Mouse (Mus musculus): ENCODE measurements around the gene Unc5cl. TPM values are rescaled to one million over a fixed set of nuclear protein-coding genes. Genes with fewer than 3 reads are reported as not detected.
A peak's percentile ranks its signal among the peaks of the same experiment; 100 is the strongest.

Gene Unc5cl
- 0.95 to 2.9 TPM (median 2.3 TPM) in 3 replicates for total RNA-seq (2017)

DNA sequence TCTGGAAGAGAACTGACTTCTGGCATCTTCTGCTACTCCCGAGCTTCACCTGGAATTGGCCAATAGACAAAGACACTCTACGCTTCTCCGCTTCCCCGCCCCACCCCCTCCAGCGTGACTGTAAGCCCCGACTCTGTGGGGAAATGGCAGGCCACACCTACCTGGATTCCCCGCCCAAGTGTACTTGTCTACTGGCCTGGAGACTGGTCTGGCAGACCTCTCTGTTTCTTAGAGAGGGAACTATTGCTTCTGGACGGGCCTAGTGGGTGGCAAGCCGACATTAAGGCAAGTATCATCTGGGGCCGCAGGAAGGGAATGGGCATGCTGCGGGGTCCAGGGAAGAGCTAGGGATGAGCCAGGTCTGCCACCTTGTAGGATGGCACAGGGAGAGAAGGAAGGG, at the start of gene Unc5cl:
TSS of gene Unc5cl (plus strand) at position 214 of the 400 bp plus-strand sequence.
- no peak for ATAC-seq (replicated peaks; ENCODE audit: insufficient number of reproducible peaks, low FRiP score, low TSS enrichment, poor library complexity, severe bottlenecking)

DNA sequence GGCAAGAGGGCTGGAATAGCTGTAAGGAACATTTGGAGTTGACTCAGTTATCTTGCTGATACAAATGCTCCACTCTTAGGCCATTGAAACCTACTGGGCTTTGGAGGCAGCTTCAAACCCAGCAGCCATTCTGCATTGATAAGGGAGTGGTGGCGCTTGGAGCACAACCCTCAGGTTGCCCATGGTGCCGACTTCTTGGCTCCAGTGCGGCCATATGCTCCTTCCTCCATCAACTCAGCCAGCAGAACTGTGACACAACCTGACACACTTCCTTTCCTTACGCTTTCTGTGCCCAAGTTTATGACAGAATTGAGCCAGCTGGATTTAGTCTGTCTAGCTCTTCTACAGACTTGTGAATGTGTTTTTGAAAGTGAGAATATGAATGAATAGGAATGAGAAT, 47.5 kb upstream of the Unc5cl start:
- no peak for ATAC-seq (replicated peaks; ENCODE audit: insufficient number of reproducible peaks, low FRiP score, low TSS enrichment, poor library complexity, severe bottlenecking)

GRCm38 (mm10) chr17:48407910-48408525, 46.7 kb upstream of the Unc5cl start:
- no peak for ATAC-seq (replicated peaks; ENCODE audit: insufficient number of reproducible peaks, low FRiP score, low TSS enrichment, poor library complexity, severe bottlenecking)

DNA sequence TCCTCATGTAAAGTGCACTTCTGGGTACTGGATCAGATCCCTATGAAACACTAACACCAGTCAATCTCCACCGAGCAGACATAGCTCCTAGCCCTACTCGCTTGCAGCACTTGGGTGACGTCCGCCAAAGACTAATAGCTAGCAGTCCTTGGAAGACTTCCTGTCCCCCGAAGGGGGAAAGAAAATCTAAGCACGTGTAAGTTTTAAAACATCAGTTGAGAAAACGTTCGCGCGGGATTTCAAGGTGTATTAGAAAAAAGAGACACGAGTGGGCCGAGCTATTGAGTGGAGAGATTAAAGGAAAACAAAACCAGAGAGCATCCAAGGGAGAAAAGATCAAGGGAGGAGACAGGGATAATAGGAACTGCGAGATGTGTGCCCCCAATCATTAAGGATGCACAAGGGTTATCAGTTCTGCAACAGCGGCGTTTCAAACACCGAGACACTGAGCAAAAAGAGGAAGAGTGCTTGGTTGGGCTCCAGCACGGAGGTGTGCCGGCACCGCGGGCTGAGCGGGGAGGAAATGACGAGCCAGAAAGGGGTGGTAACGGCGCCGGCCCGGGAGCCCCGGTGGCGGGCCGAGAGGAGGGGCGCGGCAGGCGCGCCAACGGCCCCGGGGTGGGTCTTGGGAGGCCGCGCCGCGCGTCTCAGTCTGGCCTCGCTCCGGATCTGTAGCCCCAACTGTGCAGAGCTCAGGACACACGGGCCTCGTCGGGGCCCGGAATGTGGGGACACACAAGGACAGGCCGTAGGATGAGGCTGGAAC, 46.0 kb upstream of the Unc5cl start:
- ATAC-seq (replicated peaks; ENCODE audit: insufficient number of reproducible peaks, low FRiP score, low TSS enrichment, poor library complexity, severe bottlenecking) = peak; percentile 51

DNA sequence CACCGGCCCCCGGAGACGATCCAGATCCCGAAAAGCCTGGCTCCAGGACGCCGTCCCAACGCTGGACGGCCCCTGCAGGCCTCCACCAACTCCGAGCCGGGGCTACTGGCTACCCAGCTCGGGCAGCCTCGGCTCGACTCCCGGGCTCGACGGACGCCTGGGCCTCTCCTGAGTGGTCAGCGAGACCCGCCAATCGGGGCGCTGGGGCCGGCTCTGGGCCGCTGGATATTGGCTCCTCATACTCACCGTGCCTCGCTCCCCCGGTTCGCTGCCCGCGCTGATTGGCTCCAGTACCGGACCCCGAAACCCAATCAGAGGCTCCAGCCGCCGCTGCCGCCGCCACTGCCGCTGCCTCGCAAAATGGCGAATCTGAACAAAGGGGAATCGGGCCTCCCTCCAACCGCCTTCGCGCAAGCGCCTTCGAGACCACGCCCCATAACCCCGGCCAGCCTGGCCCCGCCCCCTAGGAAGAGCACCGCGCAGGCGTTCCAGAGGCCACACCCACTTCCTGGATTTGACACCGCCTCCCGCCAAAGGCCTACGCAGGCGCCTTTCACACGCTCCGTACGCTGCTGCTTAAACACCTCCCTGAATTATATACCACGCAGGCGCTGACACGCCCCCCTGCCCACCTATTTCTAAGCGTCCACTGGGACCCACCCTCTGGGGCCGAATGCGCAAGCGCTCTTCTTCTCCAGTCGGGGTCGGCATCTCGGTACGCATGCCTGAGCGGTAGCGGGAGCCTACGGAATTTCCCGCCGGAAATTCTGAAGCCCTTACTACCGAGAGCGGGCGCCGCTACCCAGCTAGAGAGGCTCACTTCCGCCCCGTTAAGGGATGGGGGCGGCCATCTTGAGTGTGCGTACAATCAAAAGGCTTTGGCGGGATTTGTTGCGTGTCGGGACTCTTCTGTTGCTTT, 45.1 kb upstream of the Unc5cl start, which contains the start of the genes Nfya and Oard1:
TSS of gene Nfya (minus strand) at position 527 of the 919 bp plus-strand sequence.
TSS of gene Oard1 (plus strand) at position 635 of the 919 bp plus-strand sequence.
- peak; percentile 72 for ATAC-seq (replicated peaks; ENCODE audit: insufficient number of reproducible peaks, low FRiP score, low TSS enrichment, poor library complexity, severe bottlenecking)

DNA sequence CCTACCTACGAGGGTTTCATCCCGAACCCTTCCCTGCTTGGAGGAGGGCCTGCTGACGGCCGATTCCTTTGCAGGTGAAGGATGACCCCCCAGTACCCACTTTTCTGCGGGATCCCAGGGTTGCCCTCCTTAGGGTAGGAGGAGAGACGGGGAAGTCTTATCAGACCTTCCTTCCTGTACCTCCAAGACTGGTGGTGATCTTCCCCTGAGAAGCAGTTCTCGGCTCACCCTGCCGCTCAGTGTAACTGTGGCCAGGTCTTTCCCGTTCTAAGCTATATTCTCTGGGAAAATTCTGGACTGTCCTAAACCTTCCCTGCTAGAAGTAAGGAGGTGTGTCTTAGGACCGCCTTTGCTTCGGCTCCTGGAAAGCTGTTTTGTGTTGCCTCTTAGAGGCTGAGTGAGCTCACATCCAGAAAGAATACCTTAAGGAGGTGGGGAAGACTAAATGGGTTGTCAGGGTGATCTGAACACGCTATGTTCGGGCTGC, 44.4 kb upstream of the Unc5cl start:
- ATAC-seq (replicated peaks; ENCODE audit: insufficient number of reproducible peaks, low FRiP score, low TSS enrichment, poor library complexity, severe bottlenecking) = peak; percentile 11

- no peak for ATAC-seq (replicated peaks; ENCODE audit: insufficient number of reproducible peaks, low FRiP score, low TSS enrichment, poor library complexity, severe bottlenecking)
Observed at GRCm38 (mm10) chr17:48411241-48411640, 43.5 kb upstream of the Unc5cl start.

GRCm38 (mm10) chr17:48416011-48416410, 38.7 kb upstream of the Unc5cl start:
- ATAC-seq (replicated peaks; ENCODE audit: insufficient number of reproducible peaks, low FRiP score, low TSS enrichment, poor library complexity, severe bottlenecking) = no peak

DNA sequence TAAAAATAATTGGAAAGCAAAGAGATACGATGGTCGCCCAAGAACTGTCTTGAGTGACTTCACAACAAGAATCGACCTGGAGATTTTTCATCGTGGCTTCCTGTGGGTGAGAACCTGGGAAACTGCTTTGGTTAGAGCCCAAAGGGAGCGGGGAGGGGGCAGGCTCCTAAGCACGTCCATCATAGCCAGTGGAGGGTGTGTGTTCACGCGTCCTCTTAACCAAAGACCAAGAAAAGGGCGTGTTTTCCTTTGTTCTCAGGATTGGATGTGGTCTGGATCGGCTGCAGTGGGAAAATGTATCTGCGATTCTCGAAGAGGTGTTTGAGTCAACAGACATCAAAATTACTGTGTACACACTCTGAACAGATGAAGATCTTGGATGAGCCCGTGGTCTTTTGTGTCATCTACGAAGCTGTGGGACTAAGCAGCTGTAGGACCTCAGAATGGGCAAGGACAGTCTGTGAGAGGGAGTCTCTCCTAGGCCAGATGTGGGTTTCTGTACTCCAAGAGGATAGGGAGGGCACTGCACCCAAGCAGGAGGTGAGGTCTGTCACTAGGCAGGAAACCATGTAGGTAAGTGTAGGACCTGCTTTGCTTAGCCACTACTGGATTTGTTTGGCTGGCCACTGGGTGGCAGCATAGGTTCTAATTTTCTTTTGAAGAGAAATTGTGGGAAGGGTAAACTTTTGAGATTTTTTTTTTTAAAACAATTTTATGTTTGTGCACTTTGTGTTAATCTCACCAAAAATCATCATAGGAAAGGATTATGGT, 38.1 kb upstream of the Unc5cl start:
- ATAC-seq (replicated peaks; ENCODE audit: insufficient number of reproducible peaks, low FRiP score, low TSS enrichment, poor library complexity, severe bottlenecking) = no peak

GRCm38 (mm10) chr17:48417521-48417920, 37.2 kb upstream of the Unc5cl start:
- ATAC-seq (replicated peaks; ENCODE audit: insufficient number of reproducible peaks, low FRiP score, low TSS enrichment, poor library complexity, severe bottlenecking) = no peak

DNA sequence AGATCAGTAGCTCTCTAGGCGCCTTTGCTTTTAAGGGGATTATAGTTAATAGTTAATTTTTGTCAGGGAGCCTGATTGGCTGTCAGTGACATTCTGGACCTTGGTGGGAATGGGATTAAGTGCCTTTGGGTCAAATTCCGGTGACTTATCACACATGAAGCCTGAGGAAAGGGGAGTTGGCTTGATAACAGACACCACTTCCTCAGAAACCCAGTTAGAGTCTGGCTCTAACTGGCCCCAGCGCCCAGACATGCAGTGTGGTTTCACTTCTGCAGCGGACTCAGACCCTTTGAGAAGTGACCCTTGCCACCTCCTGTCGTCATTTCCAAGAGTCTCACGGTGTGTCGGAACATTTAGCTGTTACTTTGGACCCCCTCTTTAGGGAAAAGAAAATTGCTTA, 36.5 kb upstream of the Unc5cl start:
- peak; percentile 75 for ATAC-seq (replicated peaks; ENCODE audit: insufficient number of reproducible peaks, low FRiP score, low TSS enrichment, poor library complexity, severe bottlenecking)

- ATAC-seq (replicated peaks; ENCODE audit: insufficient number of reproducible peaks, low FRiP score, low TSS enrichment, poor library complexity, severe bottlenecking) = no peak
Observed at GRCm38 (mm10) chr17:48418781-48419180, 35.9 kb upstream of the Unc5cl start.

DNA sequence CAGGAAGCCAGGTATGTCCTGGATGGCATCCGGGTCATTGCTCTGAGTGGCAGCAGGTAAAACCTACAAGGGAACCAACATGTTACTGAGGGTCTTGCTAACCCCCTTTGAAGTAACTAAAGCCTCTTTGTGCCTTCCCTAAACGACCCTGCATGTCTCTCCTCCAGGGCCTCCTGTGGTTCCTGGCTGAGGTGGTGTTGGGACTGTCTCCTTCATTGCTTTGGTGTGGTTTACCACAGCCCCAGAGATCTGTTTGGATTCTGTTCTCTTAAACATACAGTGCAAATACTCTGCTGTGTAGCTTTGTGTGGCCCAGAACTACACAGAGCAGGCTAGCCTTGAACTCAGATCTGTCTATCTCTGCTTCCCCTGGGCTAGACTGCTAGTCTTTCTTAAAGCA, 35.1 kb upstream of the Unc5cl start:
- ATAC-seq (replicated peaks; ENCODE audit: insufficient number of reproducible peaks, low FRiP score, low TSS enrichment, poor library complexity, severe bottlenecking) = no peak

- no peak for ATAC-seq (replicated peaks; ENCODE audit: insufficient number of reproducible peaks, low FRiP score, low TSS enrichment, poor library complexity, severe bottlenecking)
Observed at GRCm38 (mm10) chr17:48424237-48424636, 30.5 kb upstream of the Unc5cl start.

GRCm38 (mm10) chr17:48425823-48426612, 28.7 kb upstream of the Unc5cl start:
- 0 out of 2 replicates have a peak, but pooled peaks have one; percentile 12 for ATAC-seq (replicated peaks; ENCODE audit: insufficient number of reproducible peaks, low FRiP score, low TSS enrichment, poor library complexity, severe bottlenecking)

- ATAC-seq (replicated peaks; ENCODE audit: insufficient number of reproducible peaks, low FRiP score, low TSS enrichment, poor library complexity, severe bottlenecking) = peak; percentile 62
Observed at GRCm38 (mm10) chr17:48426991-48427750, 27.5 kb upstream of the Unc5cl start.
